Mouse (Mus musculus): ENCODE results near the gene Obscn. TPM values are rescaled to one million over a fixed set of nuclear protein-coding genes. Genes with fewer than 3 reads are reported as not detected.

Gene Obscn
- polyA plus RNA-seq, 1 experiment = 5.0 TPM

- TF ChIP-seq CTCF (IDR thresholded peaks at IDR 0.05; ENCODE audit: control insufficient read depth, insufficient read depth, low read length) = no peak
- no peak for TF ChIP-seq POLR2A (IDR thresholded peaks at IDR 0.05; ENCODE audit: borderline replicate concordance, control insufficient read depth, low read depth, low read length)
- H3K4me1 ChIP-seq (ENCODE audit: control insufficient read depth, insufficient read depth, low read length) = no peaks in the 10 kb centered on the region; the same call in 1 of the 2 replicates
- H3K4me3 ChIP-seq (replicated peaks; ENCODE audit: control insufficient read depth, low read depth, low read length) = no peak overlapping the region
- WGBS = 74% methylated on average over 3 of the region's 3 CpGs
- no peak overlapping the region for H3K27ac ChIP-seq (ENCODE audit: control insufficient read depth, insufficient read depth, low read depth, low read length, poor library complexity)
Observed at GRCm38 (mm10) chr11:59169807-59170206, 33.6 kb upstream of the Obscn start.

DNA sequence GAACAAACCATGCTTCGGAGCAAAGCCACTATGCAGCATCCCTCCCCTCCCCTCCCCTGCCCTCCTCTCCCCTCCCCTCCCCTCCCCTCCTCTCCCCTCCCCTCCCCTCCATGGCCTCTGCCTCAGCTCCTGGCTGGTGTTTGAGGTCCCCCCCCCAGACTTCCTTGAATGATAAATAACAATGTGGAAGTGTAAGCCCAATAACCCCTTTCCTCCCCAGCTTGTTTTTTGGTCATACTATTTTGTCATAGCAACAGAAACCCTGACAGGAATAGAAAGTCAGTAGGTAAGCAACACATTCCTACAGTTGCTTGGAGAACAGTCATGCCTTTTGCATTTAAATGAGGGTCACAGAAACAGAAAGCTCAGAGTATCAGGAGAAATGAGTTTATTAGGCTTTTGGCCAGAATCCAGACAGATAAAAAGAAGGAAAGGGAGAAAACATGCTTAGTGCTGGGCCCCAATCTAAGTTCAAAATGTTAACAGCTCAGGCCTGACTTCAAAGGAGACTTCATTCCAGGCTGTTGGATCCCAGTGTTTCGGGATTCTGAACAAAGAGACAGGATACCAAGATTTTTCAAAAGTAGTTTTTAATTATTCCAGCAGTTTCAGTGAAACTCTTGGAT lies 29.5 kb upstream of the Obscn start:
- H3K4me3 ChIP-seq (replicated peaks; ENCODE audit: control insufficient read depth, low read depth, low read length) = no peak overlapping the region
- TF ChIP-seq POLR2A (IDR thresholded peaks at IDR 0.05; ENCODE audit: borderline replicate concordance, control insufficient read depth, low read depth, low read length) (no peak), CTCF (IDR thresholded peaks at IDR 0.05; ENCODE audit: control insufficient read depth, insufficient read depth, low read length) (no peak)
- H3K27ac ChIP-seq (ENCODE audit: control insufficient read depth, insufficient read depth, low read depth, low read length, poor library complexity) = peak overlapping the region; percentile 35; the same call in 1 of the 2 replicates
- WGBS = 54% methylated on average over 2 of the region's 2 CpGs
- no peaks in the 10 kb centered on the region; the same call in 1 of the 2 replicates for H3K4me1 ChIP-seq (ENCODE audit: control insufficient read depth, insufficient read depth, low read length)

DNA sequence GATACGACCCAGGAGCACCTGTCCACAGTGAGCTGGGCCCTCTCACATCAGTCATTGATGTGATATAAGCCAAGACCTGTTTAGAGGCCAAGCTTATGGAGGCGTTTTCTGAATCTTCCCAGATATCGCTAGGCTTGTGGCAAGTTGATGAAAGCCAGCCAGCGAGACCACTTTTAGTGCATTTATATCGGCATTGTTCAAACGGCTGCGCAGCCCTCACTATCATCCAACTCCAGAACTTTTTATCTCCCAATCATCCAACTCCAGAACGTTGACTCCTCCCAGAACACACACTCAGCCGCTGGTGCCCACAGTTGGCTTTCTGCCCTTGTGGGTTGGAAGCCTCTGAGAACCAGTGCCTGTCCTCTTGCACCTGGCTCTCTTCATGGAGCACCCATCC lies 28.2 kb upstream of the Obscn start:
- no peaks in the 10 kb centered on the region; the same call in 1 of the 2 replicates for H3K4me1 ChIP-seq (ENCODE audit: control insufficient read depth, insufficient read depth, low read length)
- TF ChIP-seq POLR2A (IDR thresholded peaks at IDR 0.05; ENCODE audit: borderline replicate concordance, control insufficient read depth, low read depth, low read length) = no peak
- no peak for TF ChIP-seq CTCF (IDR thresholded peaks at IDR 0.05; ENCODE audit: control insufficient read depth, insufficient read depth, low read length)
- peak overlapping the region; percentile 99 for H3K27ac ChIP-seq (ENCODE audit: control insufficient read depth, insufficient read depth, low read depth, low read length, poor library complexity)
- H3K4me3 ChIP-seq (replicated peaks; ENCODE audit: control insufficient read depth, low read depth, low read length) = peak overlapping the region; percentile 86
- WGBS = 45% methylated on average over 9 of the region's 9 CpGs

- no peaks in the 10 kb centered on the region; the same call in 1 of the 2 replicates for H3K4me1 ChIP-seq (ENCODE audit: control insufficient read depth, insufficient read depth, low read length)
- peak within 1 kb of the TSS; percentile 99 for H3K27ac ChIP-seq (ENCODE audit: control insufficient read depth, insufficient read depth, low read depth, low read length, poor library complexity)
- peak within 1 kb of the TSS; percentile 86 for H3K4me3 ChIP-seq (replicated peaks; ENCODE audit: control insufficient read depth, low read depth, low read length)
- no peak for TF ChIP-seq CTCF (IDR thresholded peaks at IDR 0.05; ENCODE audit: control insufficient read depth, insufficient read depth, low read length)
- TF ChIP-seq POLR2A (IDR thresholded peaks at IDR 0.05; ENCODE audit: borderline replicate concordance, control insufficient read depth, low read depth, low read length) = peak; percentile 89
- 2% methylated on average over 68 of the region's 68 CpGs for WGBS
Observed at GRCm38 (mm10) chr11:59163255-59164236, 27.3 kb upstream of the Obscn start, which contains the start of gene Iba57. Iba57 (minus strand) TSS chr11:59163739.

GRCm38 (mm10) chr11:59162443-59163254 lies 26.4 kb upstream of the Obscn start:
- 42% methylated on average over 9 of the region's 9 CpGs for WGBS
- Histone ChIP-seq H3K27ac (ENCODE audit: control insufficient read depth, insufficient read depth, low read depth, low read length, poor library complexity) (peak overlapping the region; percentile 30; the same call in 1 of the 2 replicates), H3K4me1 (ENCODE audit: control insufficient read depth, insufficient read depth, low read length) (no peaks in the 10 kb centered on the region; the same call in 1 of the 2 replicates), H3K4me3 (replicated peaks; ENCODE audit: control insufficient read depth, low read depth, low read length) (peak overlapping the region; percentile 86)
- TF ChIP-seq POLR2A (IDR thresholded peaks at IDR 0.05; ENCODE audit: borderline replicate concordance, control insufficient read depth, low read depth, low read length) (no peak), CTCF (IDR thresholded peaks at IDR 0.05; ENCODE audit: control insufficient read depth, insufficient read depth, low read length) (no peak)

DNA sequence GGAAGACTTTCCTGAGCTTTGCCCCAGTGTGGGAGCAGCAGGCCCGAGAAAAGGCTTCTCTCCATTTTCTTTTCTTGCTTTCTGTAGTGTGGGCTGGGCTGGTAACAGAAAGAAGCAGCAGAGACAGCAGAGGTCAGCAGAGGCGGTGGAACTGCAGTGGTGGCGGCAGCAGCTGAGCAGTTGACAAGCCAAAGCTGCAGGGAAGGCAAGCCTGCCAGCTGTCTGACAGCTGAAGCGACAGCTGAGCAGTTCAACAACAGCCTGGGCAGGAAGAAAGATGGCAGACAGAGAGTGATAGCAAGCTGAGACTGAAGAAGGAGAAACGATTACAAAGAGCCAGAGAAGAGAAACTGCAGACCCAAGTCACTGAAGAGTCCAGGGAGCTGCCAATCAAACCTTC lies 25.2 kb upstream of the Obscn start:
- H3K27ac ChIP-seq (ENCODE audit: control insufficient read depth, insufficient read depth, low read depth, low read length, poor library complexity) = no peak overlapping the region; the same call in 1 of the 2 replicates
- no peaks in the 10 kb centered on the region; the same call in 1 of the 2 replicates for H3K4me1 ChIP-seq (ENCODE audit: control insufficient read depth, insufficient read depth, low read length)
- whole genome bisulfite sequencing = 77% methylated on average over 5 of the region's 5 CpGs
- H3K4me3 ChIP-seq (replicated peaks; ENCODE audit: control insufficient read depth, low read depth, low read length) = no peak overlapping the region
- TF ChIP-seq POLR2A (IDR thresholded peaks at IDR 0.05; ENCODE audit: borderline replicate concordance, control insufficient read depth, low read depth, low read length) (no peak), CTCF (IDR thresholded peaks at IDR 0.05; ENCODE audit: control insufficient read depth, insufficient read depth, low read length) (no peak)

DNA sequence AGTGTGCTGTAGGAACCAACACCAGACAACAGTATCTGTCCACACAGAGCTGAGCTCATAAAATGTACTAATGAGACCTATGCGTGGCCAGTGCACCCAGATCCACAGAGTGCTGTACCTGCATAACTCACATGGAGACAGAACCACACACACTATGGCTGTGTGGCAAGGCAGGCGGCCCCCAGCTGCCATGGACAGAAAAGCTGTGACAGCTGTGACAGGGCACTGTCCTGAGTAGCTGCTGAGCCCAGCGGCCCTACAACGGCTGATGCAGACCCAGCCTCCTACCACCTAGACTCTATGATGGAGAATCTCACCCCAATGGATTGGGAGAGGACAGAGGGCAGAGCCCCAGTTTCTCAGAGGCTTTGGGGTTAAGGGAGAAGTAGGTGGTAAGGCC lies 23.4 kb upstream of the Obscn start:
- Histone ChIP-seq H3K27ac (ENCODE audit: control insufficient read depth, insufficient read depth, low read depth, low read length, poor library complexity) (no peak overlapping the region), H3K4me3 (replicated peaks; ENCODE audit: control insufficient read depth, low read depth, low read length) (no peak overlapping the region), H3K4me1 (ENCODE audit: control insufficient read depth, insufficient read depth, low read length) (no peaks in the 10 kb centered on the region)
- 87% methylated on average over 4 of the region's 4 CpGs for WGBS
- no peak for TF ChIP-seq POLR2A (IDR thresholded peaks at IDR 0.05; ENCODE audit: borderline replicate concordance, control insufficient read depth, low read depth, low read length)
- TF ChIP-seq CTCF (IDR thresholded peaks at IDR 0.05; ENCODE audit: control insufficient read depth, insufficient read depth, low read length) = no peak
